Mouse (Mus musculus) kidney, adult 2 months (tissue): Measurements from ENCODE around the gene Tcam1.

Experiments
- CTCF ChIP-seq: fragments of 200-500 bp; conservative IDR thresholded peaks from 2 replicates; pipeline ENCODE4 v1.5.1; 2011; ENCODE audit warnings: low read depth, mild to moderate bottlenecking, control low read depth, low read length, moderate library complexity, mixed read lengths; ENCODE audit not compliant: insufficient read depth, insufficient read length
- POLR2A ChIP-seq: fragments of 200-500 bp; IDR thresholded peaks from one replicate; pipeline ENCODE4 v1.6.1; 2011; ENCODE audit warnings: low read depth, low read length, control low read depth

GRCm38 (mm10) chr11:106338029-106338428 is 61.6 kb downstream of the Tcam1 start:
- TF ChIP-seq POLR2A (no peak), CTCF (no peak)
